In the genomic region with DNA sequence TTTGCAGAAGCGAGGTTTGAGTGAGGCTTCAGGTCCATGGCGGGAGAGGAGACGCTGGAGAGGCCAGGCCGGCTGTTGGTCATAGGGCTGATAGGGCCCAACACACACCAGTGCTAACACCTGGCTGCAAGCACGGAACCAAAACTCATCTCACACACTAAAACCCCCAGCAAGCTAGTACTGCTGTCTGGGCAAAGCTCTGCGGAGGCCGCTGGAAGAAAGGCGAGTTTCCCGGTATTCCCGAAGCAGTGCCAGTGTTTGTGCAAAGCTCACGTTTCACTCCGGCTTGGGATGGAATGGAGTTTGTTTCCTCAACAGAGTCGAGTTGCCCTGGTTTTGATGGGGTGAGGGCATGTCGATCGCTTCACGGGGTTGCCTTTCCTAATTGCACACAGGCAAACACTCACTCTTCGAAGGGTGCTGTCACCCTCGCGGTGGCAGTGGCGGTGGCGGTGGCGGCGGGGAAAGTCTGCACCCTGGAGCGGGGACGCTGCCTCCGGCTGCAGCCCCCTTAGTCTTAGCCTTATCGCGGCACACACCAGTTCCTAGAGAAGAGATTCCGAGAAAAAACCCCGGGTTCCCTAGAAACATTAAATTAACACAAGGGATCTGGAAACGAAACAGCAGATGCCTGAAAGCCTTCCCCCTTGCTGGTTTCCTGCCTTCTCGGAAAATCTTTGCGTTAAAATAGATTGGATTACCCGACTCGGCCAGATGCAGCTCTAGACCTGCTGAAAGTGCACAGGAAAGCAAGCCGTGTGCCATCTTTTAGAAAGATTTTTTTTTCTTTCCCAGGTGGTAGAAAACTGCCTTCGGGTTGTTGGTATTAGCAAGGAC, we compare ENCODE assay signal across 7 mouse cellular contexts. TPM values are rescaled to one million over a fixed set of nuclear protein-coding genes. Genes with fewer than 3 reads are reported as not detected.
DNase-seq lines count a peak whose midpoint lies in the region; ATAC-seq and TF ChIP-seq lines count a peak whose summit lies in the region.

No protein-coding gene starts in this region.

- H3K4me2 ChIP-seq in forebrain, embryonic 14.5 days (ENCODE audit: low read length): peak overlapping the region; percentile 71

- no peaks in the 10 kb centered on the region for H3K9me3 ChIP-seq in ES-E14 (ENCODE audit: control insufficient read depth, insufficient read depth, low read depth, low read length)
- no peaks in the 10 kb centered on the region for H3K9me3 ChIP-seq in forebrain, embryonic 14.5 days (replicated peaks; ENCODE audit: control insufficient read depth, low read length)
- H3K9me3 ChIP-seq in megakaryocyte, embryonic 14.5 days: no peaks in the 10 kb centered on the region

- H3K4me3 ChIP-seq in ES-E14 (ENCODE audit: insufficient read depth in 1 of 2, low read depth in 1 of 2, low read length in 2 of 2, poor library complexity in 1 of 2, severe bottlenecking in 1 of 2): peak overlapping the region; percentile 63 to 71
- peak overlapping the region; percentile 35 for H3K4me3 ChIP-seq in forebrain, embryonic 14.5 days (ENCODE audit: low read depth, low read length)
- peak overlapping the region; percentile 92 for H3K4me3 ChIP-seq in megakaryocyte, embryonic 14.5 days (replicated peaks)

- H3K27ac ChIP-seq in ES-E14 (ENCODE audit: insufficient read depth, low read depth, low read length, poor library complexity, severe bottlenecking): peak overlapping the region; percentile 35; the same call in 1 of the 2 replicates
- no peak overlapping the region for H3K27ac ChIP-seq in forebrain, embryonic 14.5 days (ENCODE audit: low read depth, low read length)

- no peaks in the 10 kb centered on the region for H3K36me3 ChIP-seq in ES-E14 (ENCODE audit: control insufficient read depth, insufficient read depth, low read length, poor library complexity, severe bottlenecking)
- H3K36me3 ChIP-seq in forebrain, embryonic 14.5 days (ENCODE audit: control insufficient read depth, insufficient read depth, low read length): no peaks in the 10 kb centered on the region
- H3K36me3 ChIP-seq in megakaryocyte, embryonic 14.5 days (replicated peaks; ENCODE audit: low read length): no peaks in the 10 kb centered on the region

- in situ Hi-C loops in ES-E14 (cut with MboI; ENCODE audit: low sequenced_read_pairs in 2 of 2, unreplicated experiment in 2 of 2): no loop called here

- peak overlapping the region; percentile 77 for H3K9ac ChIP-seq in ES-E14 (ENCODE audit: insufficient read depth, low read depth, low read length, poor library complexity, severe bottlenecking)
- peak overlapping the region; percentile 62 for H3K9ac ChIP-seq in forebrain, embryonic 14.5 days (ENCODE audit: low read length)

- peaks cover 10% of the 10 kb centered on the region; the same call in 1 of the 2 replicates for H3K27me3 ChIP-seq in forebrain, embryonic 14.5 days (replicated peaks; ENCODE audit: control insufficient read depth, insufficient read depth, low read length)
- peaks cover 9% of the 10 kb centered on the region for H3K27me3 ChIP-seq in megakaryocyte, embryonic 14.5 days (replicated peaks)

- peak; percentile 59 for ATAC-seq in forebrain, embryonic 14.5 days

- WGBS in forebrain, embryonic 14.5 days: 6% methylated on average over 37 of the region's 37 CpGs

- DNase-seq in ES-E14 (ENCODE audit: low read depth, low spot score): no peak
- DNase-seq in adrenal gland, postnatal 14 days: peak; percentile 65
- peak; percentile 62 for DNase-seq in forebrain, embryonic 14.5 days (ENCODE audit: low spot score)
- peak; percentile 72 to 83 for DNase-seq in heart, postnatal 36 days
- peak; percentile 33 to 40 for DNase-seq in left cerebral cortex, postnatal 14 days (ENCODE audit: low spot score in 2 of 2)
- DNase-seq in skeletal muscle tissue, adult 2 months (ENCODE audit: low read depth, low spot score): peak; percentile 57

- H3K4me1 ChIP-seq in ES-E14 (ENCODE audit: control insufficient read depth in 2 of 2, insufficient read depth in 2 of 2, low read length in 2 of 2, poor library complexity in 1 of 2): peaks cover 5 to 11% of the 10 kb centered on the region in 2 experiments; a peak in 3 of 4 replicates
- H3K4me1 ChIP-seq in forebrain, embryonic 14.5 days (ENCODE audit: control insufficient read depth, insufficient read depth, low read length): 0 out of 2 replicates have a peak, but pooled peaks cover 3% of the 10 kb centered on the region
- peaks cover 72% of the 10 kb centered on the region for H3K4me1 ChIP-seq in megakaryocyte, embryonic 14.5 days

- intact Hi-C loops in heart, postnatal 36 days (cut with DNase I): loop anchor here (1.0 to 5.0 kb wide), 4 partner anchors 46 to 152 kb away; no protein-coding TSS in a partner anchor
- intact Hi-C loops in left cerebral cortex, postnatal 14 days (cut with DNase I): loop anchor here (5.0 kb wide), 2 partner anchors 48 to 153 kb away; a partner anchor contains a TSS

TF ChIP-seq in ES-E14, 5 proteins besides CTCF, POLR2A, EP300 and RAD21:
- TF ChIP-seq CHD2 (IDR thresholded peaks at IDR 0.05; ENCODE audit: low read depth, low read length): no peak
- no peak for TF ChIP-seq MAFK (IDR thresholded peaks at IDR 0.05; ENCODE audit: insufficient read depth, low read depth, low read length)
- no peak for TF ChIP-seq ZNF384 (IDR thresholded peaks at IDR 0.05; ENCODE audit: low read depth, low read length)
- TF ChIP-seq ZC3H11A (IDR thresholded peaks at IDR 0.05; ENCODE audit: borderline replicate concordance, low read depth, low read length): no peak
- no peak for TF ChIP-seq HCFC1 (IDR thresholded peaks at IDR 0.05; ENCODE audit: borderline replicate concordance, insufficient read depth, low read length)

RNA-seq across cellular contexts. Expression of a gene that starts 59.2 kb away (rescaled TPM):
- total RNA-seq in ES-E14 (2012; rRNA removed): 8.4 and 12.6 TPM in 2 replicates
- total RNA-seq in adrenal gland, postnatal 14 days (2021): 11.7 and 13.5 TPM in 2 replicates
- 11.7 and 13.4 TPM in 2 replicates for polyA plus RNA-seq in forebrain, embryonic 14.5 days (2014; fragmentation: Nextera tagmentation; extraction: Ambion mirVana)
- total RNA-seq in heart, postnatal 36 days (2021): 10 to 100 TPM in 1 of 2 experiments, 1 to 10 TPM in 1; 8.8 to 12.5 TPM
- total RNA-seq in left cerebral cortex, postnatal 14 days (2021): 1 to 10 TPM; 5.2 to 6.9 TPM
- polyA plus RNA-seq in megakaryocyte, embryonic 14.5 days (2012; ENCODE audit: insufficient read depth, low replicate concordance): 18.0 and 47.9 TPM in 2 replicates

Comparison
In these comparisons a context has a peak if more than half of its experiments do, and no peak if none do; other contexts are left out.
1. H3K4me3 ChIP-seq: peak in every context shown above with its lines; median percentile 92 in megakaryocyte, embryonic 14.5 days; 67 in ES-E14; 35 in forebrain, embryonic 14.5 days.